Mouse (Mus musculus) ES-E14 (cell line): ENCODE results near the gene Stk10. TPM values are rescaled to one million over a fixed set of nuclear protein-coding genes. Genes with fewer than 3 reads are reported as not detected.

ENCODE experiments used
- DNase-seq: peaks from one replicate; pipeline ENCODE4 v3.0.0-alpha.2; 2013; ENCODE audit warnings: low read depth, low spot score
- H3K27ac ChIP-seq: 2 replicates; pipeline ENCODE4 v1.5.1; 2012; ENCODE audit warnings: low read depth, mild to moderate bottlenecking, low read length, moderate library complexity, mixed read lengths; ENCODE audit not compliant: poor library complexity, insufficient read depth, severe bottlenecking
- H3K36me3 ChIP-seq: 2 replicates; pipeline ENCODE4 v1.6.1; 2012; ENCODE audit warnings: mild to moderate bottlenecking, low read length, moderate library complexity, mixed read lengths; ENCODE audit not compliant: control insufficient read depth, poor library complexity, insufficient read depth, severe bottlenecking
- H3K4me1 ChIP-seq, 2 experiments: fragments of 150-350 bp in 1 of 2; sonication (generic) in 1 of 2; 2 replicates each; pipeline ENCODE4 v1.6.1; 2012; ENCODE audit warnings: low read length in 2 of 2, mild to moderate bottlenecking in 1 of 2, mixed read lengths in 1 of 2; ENCODE audit not compliant: control insufficient read depth in 2 of 2, insufficient read depth in 2 of 2, poor library complexity in 1 of 2
- H3K4me3 ChIP-seq, 2 experiments: fragments of 150-350 bp in 1 of 2; sonication (generic) in 1 of 2; 2 replicates each; pipeline ENCODE4 v1.5.1; 2012; ENCODE audit warnings: low read length in 2 of 2, low read depth in 1 of 2, mild to moderate bottlenecking in 1 of 2, mixed read lengths in 1 of 2; ENCODE audit not compliant: insufficient read depth in 1 of 2, poor library complexity in 1 of 2, severe bottlenecking in 1 of 2
- H3K9ac ChIP-seq: 2 replicates; pipeline ENCODE4 v1.6.1; 2012; ENCODE audit warnings: low read depth, mild to moderate bottlenecking, low read length, mixed read lengths; ENCODE audit not compliant: poor library complexity, insufficient read depth, severe bottlenecking
- H3K9me3 ChIP-seq: fragments of 150-350 bp; sonication (generic); 2 replicates; pipeline ENCODE4 v1.6.1; 2012; ENCODE audit warnings: low read depth, mild to moderate bottlenecking, low read length; ENCODE audit not compliant: control insufficient read depth, insufficient read depth
- CHD2 ChIP-seq: IDR thresholded peaks from 2 replicates; pipeline ENCODE4 v1.6.1; 2014; ENCODE audit warnings: mild to moderate bottlenecking, low read depth, low read length, inconsistent platforms
- HCFC1 ChIP-seq: IDR thresholded peaks from 2 replicates; pipeline ENCODE4 v1.6.1; 2012; ENCODE audit warnings: low read length, inconsistent platforms, borderline replicate concordance; ENCODE audit not compliant: insufficient read depth
- MAFK ChIP-seq: IDR thresholded peaks from 2 replicates; pipeline ENCODE4 v1.6.1; 2014; ENCODE audit warnings: mild to moderate bottlenecking, low read depth, low read length, inconsistent platforms; ENCODE audit not compliant: insufficient read depth
- ZC3H11A ChIP-seq: IDR thresholded peaks from 2 replicates; pipeline ENCODE4 v1.6.1; 2012; ENCODE audit warnings: low read depth, mild to moderate bottlenecking, inconsistent platforms, low read length, borderline replicate concordance
- ZNF384 ChIP-seq: IDR thresholded peaks from 2 replicates; pipeline ENCODE4 v1.6.1; 2012; ENCODE audit warnings: low read depth, low read length, inconsistent platforms
- in situ Hi-C, 2 experiments: fragments of 600-800 bp; cut with MboI; formaldehyde crosslinking; loops; one replicate each; pipeline ENCODE4 v1.15.1; 2025; ENCODE audit warnings: low sequenced_read_pairs in 2 of 2, inconsistent platforms in 1 of 2; ENCODE audit not compliant: unreplicated experiment in 2 of 2
- total RNA-seq: library from RNA; depleted of rRNA; stranded (reverse); fragments of 300-350 nt; gene quantifications from 2 replicates; pipeline ENCODE4 v1.2.3, GENCODE M21; 2012

Gene Stk10
- total RNA-seq, 1 experiment = 9.8 TPM

GRCm38 (mm10) chr11:32605131-32605860, 72.2 kb downstream of the Stk10 start:
- H3K9me3 ChIP-seq = no peaks in the 10 kb centered on the region
- DNase-seq = no peak
- in situ Hi-C loops = no loop called here
- no peaks in the 10 kb centered on the region for H3K36me3 ChIP-seq
- H3K9ac ChIP-seq = no peak overlapping the region
- H3K4me1 ChIP-seq = peaks cover 2 to 13% of the 10 kb centered on the region in 2 experiments; a peak in 3 of 4 replicates
- no peak for TF ChIP-seq ZC3H11A
- no peak overlapping the region for H3K27ac ChIP-seq
- no peak overlapping the region for H3K4me3 ChIP-seq

- in situ Hi-C loops = no loop called here
- Histone ChIP-seq H3K4me3 (no peak overlapping the region), H3K36me3 (no peaks in the 10 kb centered on the region), H3K9me3 (no peaks in the 10 kb centered on the region), H3K4me1 (peaks cover 2 to 13% of the 10 kb centered on the region in 2 experiments; a peak in 3 of 4 replicates), H3K9ac (no peak overlapping the region), H3K27ac (no peak overlapping the region)
- no peak for TF ChIP-seq ZNF384
- no peak for TF ChIP-seq HCFC1
- no peak for TF ChIP-seq ZC3H11A
- TF ChIP-seq CHD2 = no peak
- no peak for TF ChIP-seq MAFK
- DNase-seq = no peak
Measured at GRCm38 (mm10) chr11:32605907-32606306, 72.8 kb downstream of the Stk10 start.

- Histone ChIP-seq H3K36me3 (peaks cover under 1% of the 10 kb centered on the region; the same call in 1 of the 2 replicates), H3K9me3 (no peaks in the 10 kb centered on the region), H3K9ac (no peak overlapping the region), H3K27ac (no peak overlapping the region), H3K4me1 (peaks cover 0 to 9% of the 10 kb centered on the region in 2 experiments; a peak in 2 of 4 replicates), H3K4me3 (no peak overlapping the region)
- no peak for DNase-seq
- TF ChIP-seq MAFK (no peak), HCFC1 (no peak), ZC3H11A (no peak), CHD2 (no peak), ZNF384 (no peak)
- in situ Hi-C loops = no loop called here
Measured at GRCm38 (mm10) chr11:32607319-32607718, 74.2 kb downstream of the Stk10 start.

GRCm38 (mm10) chr11:32610616-32611015, 77.5 kb downstream of the Stk10 start:
- Histone ChIP-seq H3K9me3 (no peaks in the 10 kb centered on the region), H3K4me3 (no peak overlapping the region), H3K36me3 (peaks cover 12% of the 10 kb centered on the region), H3K9ac (no peak overlapping the region), H3K27ac (no peak overlapping the region), H3K4me1 (peaks cover 0 to 9% of the 10 kb centered on the region in 2 experiments; a peak in 2 of 4 replicates)
- in situ Hi-C loops = no loop called here
- no peak for TF ChIP-seq MAFK
- TF ChIP-seq ZNF384 = no peak
- TF ChIP-seq CHD2 = no peak
- no peak for TF ChIP-seq ZC3H11A
- no peak for TF ChIP-seq HCFC1
- no peak for DNase-seq

- Histone ChIP-seq H3K27ac (no peak overlapping the region), H3K36me3 (peaks cover 17% of the 10 kb centered on the region), H3K9me3 (no peaks in the 10 kb centered on the region), H3K4me1 (peaks cover 2 to 14% of the 10 kb centered on the region in 2 experiments; a peak in 2 of 4 replicates), H3K9ac (no peak overlapping the region), H3K4me3 (no peak overlapping the region)
- in situ Hi-C loops = no loop called here
- DNase-seq = no peak
- TF ChIP-seq CHD2 = no peak
- TF ChIP-seq MAFK = no peak
- no peak for TF ChIP-seq ZC3H11A
- no peak for TF ChIP-seq ZNF384
- TF ChIP-seq HCFC1 = no peak
Measured at GRCm38 (mm10) chr11:32612304-32612703, 79.2 kb downstream of the Stk10 start.
